ENCODE assay signal across 11 mouse cellular contexts in genomic region chr12:27083645-27084550, GRCm38 (mm10).
DNase-seq lines count a peak whose midpoint lies in the region; ATAC-seq and TF ChIP-seq lines count a peak whose summit lies in the region.
"Had no signal": no experiment of that assay in that cellular context is flagged by ENCODE, and none has a peak within 500 bp of the region (broad histone marks: within the 10 kb centered on the region; RNA-seq: fewer than 3 reads in every experiment).

No protein-coding gene starts in this region.

- H3K4me3 ChIP-seq in forebrain, embryonic 11.5 days (ENCODE audit: low read depth, low read length) = no peak overlapping the region
- no peak overlapping the region for H3K4me3 ChIP-seq in intestine, embryonic 14.5 days (ENCODE audit: low read depth, low read length)
- H3K4me3 ChIP-seq in neural tube, embryonic 12.5 days = no peak overlapping the region

- peak overlapping the region; percentile 98 for H3K27ac ChIP-seq in forebrain, embryonic 11.5 days (ENCODE audit: low read depth, low read length)
- peak overlapping the region; percentile 54 for H3K27ac ChIP-seq in intestine, embryonic 14.5 days (ENCODE audit: low read depth)
- peak overlapping the region; percentile 82 for H3K27ac ChIP-seq in neural tube, embryonic 12.5 days
- H3K27ac ChIP-seq: heart, embryonic 13.5 days had no signal

- H3K36me3 ChIP-seq in forebrain, embryonic 11.5 days (ENCODE audit: control insufficient read depth, insufficient read depth, low read length) = no peaks in the 10 kb centered on the region
- no peaks in the 10 kb centered on the region for H3K36me3 ChIP-seq in intestine, embryonic 14.5 days (ENCODE audit: control insufficient read depth, insufficient read depth, low read length)
- H3K36me3 ChIP-seq in neural tube, embryonic 12.5 days = no peaks in the 10 kb centered on the region
- H3K36me3 ChIP-seq: G1E; heart, embryonic 13.5 days had no signal

- peaks cover 20% of the 10 kb centered on the region for H3K4me1 ChIP-seq in forebrain, embryonic 11.5 days (replicated peaks; ENCODE audit: control insufficient read depth, insufficient read depth, low read length)
- H3K4me1 ChIP-seq in intestine, embryonic 14.5 days (replicated peaks; ENCODE audit: control insufficient read depth, insufficient read depth, low read length) = peaks cover 16% of the 10 kb centered on the region
- peaks cover 38% of the 10 kb centered on the region for H3K4me1 ChIP-seq in neural tube, embryonic 12.5 days

- H3K9me3 ChIP-seq in forebrain, embryonic 11.5 days (ENCODE audit: control insufficient read depth, low read length) = no peaks in the 10 kb centered on the region
- no peaks in the 10 kb centered on the region for H3K9me3 ChIP-seq in intestine, embryonic 14.5 days (ENCODE audit: control insufficient read depth, low read length)
- no peaks in the 10 kb centered on the region for H3K9me3 ChIP-seq in neural tube, embryonic 12.5 days
- H3K9me3 ChIP-seq: heart, embryonic 13.5 days had no signal

- TF ChIP-seq CTCF in brain, embryonic 14.5 days (IDR thresholded peaks at IDR 0.05; ENCODE audit: borderline replicate concordance, extremely low read depth, insufficient read depth, insufficient read length) = no peak

- H3K27me3 ChIP-seq in forebrain, embryonic 11.5 days (ENCODE audit: control insufficient read depth, insufficient read depth, low read length) = no peaks in the 10 kb centered on the region
- H3K27me3 ChIP-seq in intestine, embryonic 14.5 days (replicated peaks; ENCODE audit: control insufficient read depth, insufficient read depth, low read length) = no peaks in the 10 kb centered on the region
- no peaks in the 10 kb centered on the region for H3K27me3 ChIP-seq in neural tube, embryonic 12.5 days (replicated peaks)
- H3K27me3 ChIP-seq: heart, embryonic 13.5 days had no signal

- H3K9ac ChIP-seq in forebrain, embryonic 11.5 days (ENCODE audit: low read length) = peak overlapping the region; percentile 4; the same call in 1 of the 2 replicates
- no peak overlapping the region for H3K9ac ChIP-seq in intestine, embryonic 14.5 days (ENCODE audit: low read length)
- no peak overlapping the region for H3K9ac ChIP-seq in neural tube, embryonic 12.5 days

- peak; percentile 85 for DNase-seq in brain, embryonic 14.5 days (ENCODE audit: low read depth)
- DNase-seq in forebrain, embryonic 11.5 days (ENCODE audit: low spot score) = no peak
- peak; percentile 62 for DNase-seq in intestine, embryonic 14.5 days (ENCODE audit: low spot score)
- DNase-seq in ovary, adult 18-20 months (ENCODE audit: low spot score) = no peak
- no peak for DNase-seq in right cerebral cortex, postnatal 14 days
- no peak for DNase-seq in cerebellum, adult 18-20 months
- DNase-seq: adrenal gland, adult 8-10 months; kidney, adult 18-20 months had no signal

- WGBS in forebrain, embryonic 11.5 days = 21% methylated on average over 4 of the region's 4 CpGs
- 26% methylated on average over 4 of the region's 4 CpGs for WGBS in intestine, embryonic 14.5 days
- 16% methylated on average over 4 of the region's 4 CpGs for WGBS in neural tube, embryonic 12.5 days

- peak overlapping the region; percentile 12; the same call in 1 of the 2 replicates for H3K4me2 ChIP-seq in forebrain, embryonic 11.5 days (ENCODE audit: low read depth, low read length, severe bottlenecking)
- no peak overlapping the region for H3K4me2 ChIP-seq in intestine, embryonic 14.5 days (ENCODE audit: low read length)
- peak overlapping the region; percentile 35; the same call in 1 of the 2 replicates for H3K4me2 ChIP-seq in neural tube, embryonic 12.5 days (replicated peaks)

- no peak for TF ChIP-seq POLR2A in brain, embryonic 14.5 days (IDR thresholded peaks at IDR 0.05; ENCODE audit: borderline replicate concordance, extremely low read depth, insufficient read depth, insufficient read length, poor library complexity, severe bottlenecking)

- peak; percentile 42; the same call in 1 of the 2 replicates for ATAC-seq in forebrain, embryonic 11.5 days (replicated peaks; ENCODE audit: low FRiP score)
- ATAC-seq in intestine, embryonic 14.5 days (replicated peaks; ENCODE audit: low FRiP score, low TSS enrichment, low read depth) = peak; percentile 41; the same call in 1 of the 2 replicates
- peak; percentile 52 for ATAC-seq in neural tube, embryonic 12.5 days (ENCODE audit: low FRiP score, low read depth)

Comparison
In these comparisons a context has a peak if more than half of its experiments do, and no peak if none do; other contexts are left out.
1. DNase-seq: peak in brain, embryonic 14.5 days (single experiment) and intestine, embryonic 14.5 days (single experiment); none in forebrain, embryonic 11.5 days (single experiment), ovary, adult 18-20 months (single experiment), right cerebral cortex, postnatal 14 days (single experiment) and cerebellum, adult 18-20 months (0 of 2).
2. Peak in every context shown above with its lines, with median percentiles within 50 percentile points of each other: ATAC-seq and H3K27ac ChIP-seq.